Mouse (Mus musculus) embryonic facial prominence, embryonic 13.5 days (tissue): ENCODE results near the gene Rbm42. TPM values are rescaled to one million over a fixed set of nuclear protein-coding genes. Genes with fewer than 3 reads are reported as not detected.

ENCODE experiments used
- ATAC-seq: fragments of 200-750 bp; cut with Nextera tagmentation; 2 replicates; pipeline ENCODE4 v1.8.0; 2017; ENCODE audit warnings: low read depth; ENCODE audit not compliant: insufficient number of reproducible peaks, insufficient read depth, low FRiP score, low TSS enrichment
- H3K27ac ChIP-seq: fragments of 300-500 bp; sonication (generic); 2 replicates; pipeline ENCODE4 v1.5.1; 2015; ENCODE audit warnings: moderate library complexity, mild to moderate bottlenecking, inconsistent platforms
- H3K27me3 ChIP-seq: fragments of 300-500 bp; sonication (generic); 2 replicates; pipeline ENCODE4 v1.6.1; 2015; ENCODE audit warnings: mild to moderate bottlenecking, inconsistent platforms
- H3K36me3 ChIP-seq: fragments of 300-500 bp; sonication (generic); 2 replicates; pipeline ENCODE4 v1.6.1; 2015; ENCODE audit warnings: mild to moderate bottlenecking, inconsistent platforms
- H3K4me1 ChIP-seq: fragments of 300-500 bp; sonication (generic); 2 replicates; pipeline ENCODE4 v1.6.1; 2015; ENCODE audit warnings: inconsistent platforms
- H3K4me2 ChIP-seq: fragments of 300-500 bp; sonication (generic); 2 replicates; pipeline ENCODE4 v1.6.1; 2015; ENCODE audit warnings: moderate library complexity, mild to moderate bottlenecking, inconsistent platforms
- H3K4me3 ChIP-seq: fragments of 300-500 bp; sonication (generic); 2 replicates; pipeline ENCODE4 v1.5.1; 2015; ENCODE audit warnings: mild to moderate bottlenecking, inconsistent platforms
- H3K9ac ChIP-seq: fragments of 300-500 bp; sonication (generic); 2 replicates; pipeline ENCODE4 v1.6.1; 2015; ENCODE audit warnings: mild to moderate bottlenecking, inconsistent platforms
- H3K9me3 ChIP-seq: fragments of 300-500 bp; sonication (generic); 2 replicates; pipeline ENCODE4 v1.6.1; 2016; ENCODE audit warnings: inconsistent platforms
- WGBS: fragments of 180-500 bp; shearing (Covaris S2); methylation state at CpG from one replicate; pipeline ENCODE4 v1.1.7; 2015; ENCODE audit warnings: mixed read lengths; 5-methylcytosine and 5-hydroxymethylcytosine counted together
- polyA plus RNA-seq: library from polyadenylated mRNA; unstranded; fragments of >200 nt; fragmentation: Nextera tagmentation; extraction: Ambion mirVana; gene quantifications from 2 replicates; pipeline ENCODE4 v1.2.1, GENCODE M21; 2015

Gene Rbm42
- polyA plus RNA-seq, 1 experiment from 2014 or later: 139 TPM

DNA sequence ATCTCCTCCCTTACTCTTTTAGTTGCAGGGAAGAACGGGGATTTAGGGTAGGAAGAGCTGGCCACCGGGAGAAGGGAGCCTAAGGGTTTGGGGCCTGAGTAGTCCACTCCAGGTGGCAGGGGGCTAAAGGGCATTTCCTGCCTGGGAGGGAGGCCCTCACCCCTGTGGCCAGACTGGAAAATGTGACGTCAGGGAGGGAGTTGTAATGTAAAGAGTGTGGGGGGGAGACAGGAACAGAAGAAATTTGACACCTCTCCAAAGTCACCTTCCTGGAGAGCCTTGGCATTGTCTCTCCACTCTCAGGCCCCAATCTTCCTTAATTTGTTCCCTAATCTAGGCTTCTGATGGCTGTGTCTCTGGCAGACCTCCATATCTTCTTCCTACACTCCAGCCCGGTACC lies 11.0 kb downstream of the Rbm42 start:
- Histone ChIP-seq H3K9ac (no peak overlapping the region), H3K36me3 (peaks cover 44% of the 10 kb centered on the region), H3K27me3 (peaks cover 33% of the 10 kb centered on the region), H3K9me3 (no peaks in the 10 kb centered on the region), H3K4me2 (no peak overlapping the region), H3K4me1 (peaks cover 5% of the 10 kb centered on the region), H3K4me3 (no peak overlapping the region), H3K27ac (no peak overlapping the region)
- ATAC-seq: no peak
- WGBS: 12% methylated on average over 4 of the region's 4 CpGs

DNA sequence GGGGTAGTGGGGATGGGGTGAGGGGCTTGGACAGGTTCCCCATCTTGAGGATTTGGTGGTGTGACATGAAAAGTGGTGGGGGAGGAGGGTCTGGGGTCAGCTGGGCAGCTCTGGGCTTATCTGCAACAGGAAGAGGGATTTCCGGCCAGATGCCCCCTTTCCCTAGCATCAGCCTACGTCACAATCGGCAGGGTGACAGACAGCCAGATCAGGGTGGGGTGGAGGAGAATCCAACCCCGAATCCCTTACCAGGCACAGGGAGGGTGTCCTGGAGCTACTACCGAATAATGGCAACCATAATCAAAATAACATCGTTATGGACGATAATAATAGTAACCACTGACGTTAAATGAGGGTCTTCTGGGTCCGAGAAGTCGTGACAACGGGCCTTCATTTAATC lies 13.7 kb downstream of the Rbm42 start:
- no peak overlapping the region for H3K4me2 ChIP-seq
- H3K4me3 ChIP-seq: no peak overlapping the region
- no peak overlapping the region for H3K27ac ChIP-seq
- no peak overlapping the region for H3K9ac ChIP-seq
- 24% methylated on average over 11 of the region's 11 CpGs for WGBS
- H3K36me3 ChIP-seq: peaks cover 17% of the 10 kb centered on the region
- peaks cover 10% of the 10 kb centered on the region for H3K4me1 ChIP-seq
- H3K27me3 ChIP-seq: peaks cover 59% of the 10 kb centered on the region
- no peak for ATAC-seq
- no peaks in the 10 kb centered on the region for H3K9me3 ChIP-seq

DNA sequence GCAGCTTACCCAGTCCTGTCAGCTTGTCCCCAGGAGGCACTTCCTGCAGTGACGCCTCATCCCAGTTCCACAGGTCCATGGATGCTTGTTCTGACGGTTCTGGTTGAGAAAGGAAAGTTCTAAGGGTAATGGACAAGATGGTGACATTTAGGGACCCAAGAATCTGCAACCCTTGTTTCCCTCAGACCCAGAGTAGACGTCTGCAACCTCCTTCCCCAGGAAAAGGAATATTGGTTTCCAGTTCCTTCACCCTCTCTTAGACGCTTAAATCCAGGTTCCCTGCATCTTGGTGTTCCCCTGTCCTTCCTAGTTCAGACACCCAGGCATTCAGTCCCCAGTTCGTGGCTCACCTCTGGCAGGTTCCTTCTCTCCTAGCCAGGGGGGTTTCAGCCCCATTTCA lies 14.4 kb downstream of the Rbm42 start, which contains the start of gene Etv2:
Gene Etv2 (minus strand): TSS at position 101 of the 400 bp plus-strand sequence.
- no peak within 1 kb of the TSS for H3K27ac ChIP-seq
- ATAC-seq: no peak
- H3K4me2 ChIP-seq: peak within 1 kb of the TSS; percentile 45
- H3K9me3 ChIP-seq: no peaks in the 10 kb centered on the region
- peaks cover 11% of the 10 kb centered on the region for H3K36me3 ChIP-seq
- WGBS: 3% methylated on average over 5 of the region's 5 CpGs
- no peak within 1 kb of the TSS for H3K9ac ChIP-seq
- H3K27me3 ChIP-seq: peaks cover 64% of the 10 kb centered on the region
- H3K4me3 ChIP-seq: peak within 1 kb of the TSS; percentile 29
- H3K4me1 ChIP-seq: peaks cover 10% of the 10 kb centered on the region

DNA sequence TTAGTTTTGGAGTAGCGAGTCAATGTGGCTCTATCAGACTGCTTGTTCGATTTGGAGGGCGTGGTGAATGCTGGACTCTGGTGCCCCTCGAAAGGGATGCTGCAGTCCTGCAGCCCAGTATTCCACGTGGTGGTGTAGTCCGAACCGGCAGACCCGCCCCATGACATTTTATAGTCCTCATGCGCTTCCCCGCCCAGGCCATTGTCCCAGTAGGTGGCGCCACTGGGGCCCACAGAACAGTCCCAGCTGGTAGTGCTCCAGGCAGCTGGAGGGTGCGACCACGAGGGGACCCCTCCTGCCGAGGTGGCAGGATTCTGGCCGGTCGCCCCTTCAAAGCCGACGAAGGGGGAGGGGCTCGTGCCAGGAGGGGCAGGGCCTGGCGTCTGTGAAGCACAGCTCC lies 15.5 kb downstream of the Rbm42 start:
- Histone ChIP-seq H3K4me2 (peak overlapping the region; percentile 45), H3K27me3 (peaks cover 69% of the 10 kb centered on the region), H3K4me1 (peaks cover 10% of the 10 kb centered on the region), H3K4me3 (peak overlapping the region; percentile 29), H3K27ac (no peak overlapping the region), H3K9me3 (no peaks in the 10 kb centered on the region), H3K9ac (no peak overlapping the region), H3K36me3 (no peaks in the 10 kb centered on the region)
- no peak for ATAC-seq
- under 1% methylated on average over 18 of the region's 20 CpGs for WGBS

DNA sequence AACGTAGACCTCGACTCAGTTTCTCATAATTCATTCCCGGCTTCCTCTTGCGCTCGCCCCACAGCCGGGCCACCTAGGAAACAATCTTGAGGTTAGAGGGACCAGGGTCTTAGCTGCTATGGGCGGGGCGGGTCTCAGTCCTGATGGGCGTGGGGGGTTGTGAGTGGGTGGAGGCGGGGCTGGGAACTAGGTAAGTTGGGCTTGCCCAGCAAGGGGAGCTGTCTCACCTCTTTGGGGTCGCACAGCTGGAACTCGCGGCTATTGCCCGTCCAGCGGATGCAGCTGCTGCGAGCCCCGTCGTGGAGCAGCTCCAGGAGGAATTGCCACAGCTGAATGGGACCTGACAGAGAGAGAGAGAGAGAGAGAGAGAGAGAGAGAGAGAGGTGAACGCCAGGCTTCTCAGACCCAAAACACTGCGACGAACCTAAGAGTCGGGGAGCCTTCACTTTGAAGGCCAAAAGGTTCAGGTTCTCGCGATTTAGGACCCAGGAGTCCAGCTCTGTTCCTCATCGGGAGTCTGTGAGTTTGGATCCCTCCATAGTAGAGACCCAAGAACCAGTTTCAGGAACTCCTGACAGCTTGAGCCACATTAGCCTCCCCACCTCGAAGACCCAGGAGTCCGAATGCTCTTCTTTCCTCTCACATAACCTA lies 16.2 kb downstream of the Rbm42 start:
- H3K4me3 ChIP-seq: peak overlapping the region; percentile 6; the same call in 1 of the 2 replicates
- no peaks in the 10 kb centered on the region for H3K36me3 ChIP-seq
- no peaks in the 10 kb centered on the region for H3K9me3 ChIP-seq
- H3K9ac ChIP-seq: 0 out of 2 replicates have a peak overlapping the region, but pooled peaks have one; percentile 16
- ATAC-seq: no peak
- WGBS: 5% methylated on average over 27 of the region's 27 CpGs
- H3K27ac ChIP-seq: no peak overlapping the region
- peaks cover 10% of the 10 kb centered on the region for H3K4me1 ChIP-seq
- peak overlapping the region; percentile 45; the same call in 1 of the 2 replicates for H3K4me2 ChIP-seq
- H3K27me3 ChIP-seq: peaks cover 74% of the 10 kb centered on the region

DNA sequence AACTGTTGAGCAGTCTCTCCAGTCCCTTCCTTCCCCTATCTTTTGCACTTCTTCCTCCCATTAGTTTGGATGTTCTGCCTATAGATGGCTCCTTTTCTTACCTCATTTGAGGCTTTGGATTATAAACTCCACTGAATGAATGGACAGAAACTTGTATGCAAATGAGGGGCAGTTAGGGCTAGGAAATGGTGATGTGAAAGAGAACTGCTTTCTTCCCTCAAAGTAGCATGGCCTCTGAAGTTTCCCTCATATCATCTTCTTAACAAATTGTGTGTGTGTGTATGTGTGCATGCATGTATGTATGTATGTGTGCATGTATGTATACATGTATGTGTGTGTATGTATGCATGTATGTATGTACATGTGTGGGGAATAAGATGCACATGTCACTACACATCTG lies 21.1 kb downstream of the Rbm42 start:
- Histone ChIP-seq H3K27ac (no peak overlapping the region), H3K4me1 (peaks cover 14% of the 10 kb centered on the region), H3K4me3 (no peak overlapping the region), H3K9ac (no peak overlapping the region), H3K9me3 (no peaks in the 10 kb centered on the region), H3K36me3 (peaks cover 4% of the 10 kb centered on the region; the same call in 1 of the 2 replicates), H3K4me2 (no peak overlapping the region), H3K27me3 (peaks cover 45% of the 10 kb centered on the region)
- ATAC-seq: no peak

DNA sequence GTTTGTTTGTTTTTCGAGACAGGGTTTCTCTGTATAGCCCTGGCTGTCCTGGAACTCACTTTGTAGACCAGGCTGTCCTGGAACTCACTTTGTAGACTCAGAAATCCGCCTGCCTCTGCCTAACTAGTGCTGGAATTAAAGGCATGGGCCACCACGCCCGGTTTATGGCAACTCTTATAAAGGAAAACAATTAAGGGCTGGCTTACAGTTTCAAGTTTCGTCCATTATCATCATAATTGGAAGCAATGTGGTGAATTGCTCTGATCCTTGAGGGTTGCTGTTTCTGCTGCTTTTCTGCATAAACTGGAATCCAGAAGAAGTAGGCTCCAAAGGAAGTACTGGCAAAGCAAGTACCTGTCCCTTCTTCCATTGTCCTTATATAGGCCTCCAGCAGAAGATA lies 23.5 kb downstream of the Rbm42 start:
- Histone ChIP-seq H3K27ac (no peak overlapping the region), H3K4me2 (peak overlapping the region; percentile 91; the same call in 1 of the 2 replicates), H3K4me1 (peaks cover 9% of the 10 kb centered on the region), H3K9ac (no peak overlapping the region), H3K36me3 (peaks cover 27% of the 10 kb centered on the region), H3K9me3 (no peaks in the 10 kb centered on the region), H3K27me3 (peaks cover 22% of the 10 kb centered on the region), H3K4me3 (no peak overlapping the region)
- WGBS: 80% methylated on average over 5 of the region's 5 CpGs
- no peak for ATAC-seq

DNA sequence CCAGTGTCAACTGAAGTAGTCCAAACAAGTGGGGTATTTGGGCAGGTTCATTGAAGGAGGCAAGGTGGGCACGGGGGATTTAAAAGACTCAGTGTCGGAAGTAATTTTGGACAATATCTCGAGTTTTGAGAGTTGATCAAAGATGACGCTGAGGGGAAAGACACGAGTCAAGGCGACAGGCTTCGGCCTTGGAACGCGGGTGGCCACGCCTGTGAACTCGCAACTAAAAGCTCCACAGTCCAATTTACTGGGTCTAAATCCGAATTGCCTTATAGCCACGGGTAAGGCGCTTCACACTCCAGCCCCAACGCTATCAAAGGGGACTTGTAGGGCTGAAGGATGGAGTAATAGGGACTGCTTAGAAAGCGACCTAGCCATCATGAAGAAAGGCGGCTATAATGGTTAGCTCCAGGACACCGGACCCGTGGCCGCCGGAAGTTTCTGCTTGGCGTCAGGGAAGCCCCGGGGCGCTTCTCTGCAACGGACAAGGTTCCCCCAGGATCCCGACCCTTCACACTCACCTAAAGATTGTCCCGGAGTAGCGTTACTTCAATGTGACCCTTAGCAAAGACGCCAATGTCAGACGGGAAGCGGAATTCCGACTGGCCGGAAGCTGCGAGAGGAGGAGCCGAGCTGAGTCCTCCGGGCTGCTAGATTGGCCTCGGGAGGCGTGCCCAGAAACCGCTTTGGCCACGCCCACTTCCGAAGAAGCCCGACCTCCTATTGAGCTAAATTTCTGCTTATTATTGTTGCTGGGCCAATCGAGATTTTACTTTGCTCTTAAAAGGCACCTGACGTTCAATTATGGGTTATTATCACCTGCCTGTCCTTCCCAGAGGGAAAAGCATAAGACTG lies 24.4 kb downstream of the Rbm42 start, which contains the start of gene Cox6b1:
Gene Cox6b1 (minus strand): TSS at position 622 of the 855 bp plus-strand sequence.
- WGBS: 2% methylated on average over 44 of the region's 44 CpGs
- Histone ChIP-seq H3K9ac (peak within 1 kb of the TSS; percentile 91), H3K9me3 (no peaks in the 10 kb centered on the region), H3K27ac (peak within 1 kb of the TSS; percentile 48), H3K36me3 (peaks cover 34% of the 10 kb centered on the region), H3K4me3 (peak within 1 kb of the TSS; percentile 83), H3K27me3 (peaks cover 14% of the 10 kb centered on the region), H3K4me1 (peaks cover 9% of the 10 kb centered on the region), H3K4me2 (peak within 1 kb of the TSS; percentile 91)
- ATAC-seq: peak; percentile 84

DNA sequence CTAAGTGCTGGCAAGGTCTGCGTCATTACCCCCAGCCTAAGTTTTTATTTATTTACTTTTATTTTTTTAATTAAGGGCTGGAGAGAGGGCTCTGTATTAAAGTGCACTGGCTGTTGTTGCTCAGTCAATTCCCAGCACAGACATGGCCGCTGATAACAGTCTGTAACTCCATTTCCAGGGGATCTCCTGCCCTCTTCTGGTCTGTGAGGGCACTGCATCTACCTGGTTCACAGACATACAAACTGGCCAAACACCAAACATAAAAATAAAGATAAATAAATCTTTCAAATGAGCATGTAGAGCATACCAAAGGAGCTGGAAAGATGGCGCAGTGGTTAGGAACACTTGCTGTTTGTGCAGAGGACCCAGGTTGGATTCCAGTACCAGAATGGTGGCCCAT lies 30.9 kb downstream of the Rbm42 start:
- Histone ChIP-seq H3K4me3 (no peak overlapping the region), H3K4me1 (no peaks in the 10 kb centered on the region), H3K4me2 (no peak overlapping the region), H3K27ac (no peak overlapping the region), H3K9ac (no peak overlapping the region), H3K27me3 (no peaks in the 10 kb centered on the region), H3K9me3 (no peaks in the 10 kb centered on the region), H3K36me3 (peaks cover 83% of the 10 kb centered on the region)
- ATAC-seq: no peak
- WGBS: 90% methylated on average over 3 of the region's 3 CpGs

DNA sequence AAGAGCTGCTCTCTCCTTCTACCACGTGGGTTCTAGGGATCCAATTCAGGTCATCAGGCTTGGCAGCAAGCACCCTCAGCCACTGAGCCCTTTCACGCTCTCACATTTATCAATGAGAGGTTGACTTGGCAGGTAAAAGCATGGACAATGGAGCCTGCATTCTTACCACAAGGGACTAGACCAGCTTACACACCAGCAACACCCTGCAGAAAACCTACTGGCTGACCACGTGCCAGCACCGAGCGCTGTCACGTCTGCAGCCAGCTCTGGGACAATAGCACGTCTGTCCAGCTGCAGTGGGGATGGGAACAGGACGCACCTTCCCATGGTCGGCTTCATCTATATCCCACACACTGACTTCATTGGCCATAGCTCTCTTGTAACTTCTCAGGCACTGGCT lies 31.5 kb downstream of the Rbm42 start:
- Histone ChIP-seq H3K27me3 (no peaks in the 10 kb centered on the region), H3K4me2 (no peak overlapping the region), H3K4me3 (no peak overlapping the region), H3K9me3 (no peaks in the 10 kb centered on the region), H3K4me1 (no peaks in the 10 kb centered on the region), H3K27ac (no peak overlapping the region), H3K9ac (no peak overlapping the region), H3K36me3 (peaks cover 78% of the 10 kb centered on the region)
- no peak for ATAC-seq
- WGBS: 93% methylated on average over 9 of the region's 9 CpGs

DNA sequence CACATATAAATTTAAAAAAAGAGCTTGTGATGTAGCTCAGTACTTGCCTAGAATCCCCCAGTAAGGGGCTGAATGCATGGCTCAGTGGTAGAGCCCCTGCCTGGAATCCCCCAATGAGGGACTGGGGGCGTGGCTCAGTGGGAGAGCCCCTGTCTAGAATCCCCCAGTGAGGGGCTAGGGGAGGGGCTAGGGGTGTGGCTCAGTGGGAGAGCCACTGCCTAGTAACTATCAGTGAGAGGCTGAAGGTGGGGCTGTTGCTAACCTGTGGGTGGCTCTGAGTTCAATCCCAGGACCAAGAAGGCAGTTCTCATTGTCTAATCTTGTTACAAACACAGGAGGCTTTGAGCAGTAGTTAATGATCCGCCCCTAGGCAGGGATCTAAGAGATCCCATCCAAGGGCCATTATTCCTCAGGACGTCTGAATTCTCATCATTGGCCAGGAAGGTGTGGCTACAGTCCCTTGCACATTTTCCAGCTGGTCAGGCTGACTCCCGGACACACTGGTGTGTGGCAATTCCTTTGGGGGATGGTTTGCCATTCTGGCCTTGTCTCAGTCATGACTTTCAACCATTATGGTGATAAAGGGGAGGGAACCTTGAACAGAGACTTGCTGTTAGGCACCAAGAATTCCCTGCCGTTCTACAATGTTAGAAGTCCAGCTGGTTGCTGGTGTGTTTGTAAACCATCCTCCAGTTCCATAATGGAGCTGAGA lies 34.9 kb downstream of the Rbm42 start:
- Histone ChIP-seq H3K4me1 (no peaks in the 10 kb centered on the region), H3K36me3 (peaks cover 50% of the 10 kb centered on the region), H3K4me3 (no peak overlapping the region), H3K9me3 (no peaks in the 10 kb centered on the region), H3K4me2 (no peak overlapping the region), H3K27me3 (no peaks in the 10 kb centered on the region), H3K27ac (no peak overlapping the region), H3K9ac (no peak overlapping the region)
- ATAC-seq: no peak
- 62% methylated on average over 5 of the region's 5 CpGs for WGBS
